Mouse (Mus musculus) lung, embryonic 16.5 days (tissue): ENCODE results near the gene Ell. TPM values are rescaled to one million over a fixed set of nuclear protein-coding genes. Genes with fewer than 3 reads are reported as not detected.
"Not testable (repeated sequence)": the region's sequence is repeated elsewhere in the genome, so short reads cannot be mapped to it uniquely, and the experiment has no call there.

Experiments used
- ATAC-seq: fragments of 200-750 bp; cut with Nextera tagmentation; 2 replicates; pipeline ENCODE4 v1.8.0; 2017; ENCODE audit warnings: low read depth, mild to moderate bottlenecking, moderate library complexity
- H3K27ac ChIP-seq: fragments of 300-500 bp; sonication (generic); 2 replicates; pipeline ENCODE4 v1.5.1; 2014; ENCODE audit warnings: mild to moderate bottlenecking, control low read depth, low read length
- H3K27me3 ChIP-seq: fragments of 300-500 bp; sonication (generic); 2 replicates; pipeline ENCODE4 v1.6.1; 2014; ENCODE audit warnings: low read depth, low read length, mixed read lengths; ENCODE audit not compliant: control insufficient read depth, insufficient read depth
- H3K36me3 ChIP-seq: fragments of 300-500 bp; sonication (generic); 2 replicates; pipeline ENCODE4 v1.6.1; 2014; ENCODE audit warnings: low read length; ENCODE audit not compliant: control insufficient read depth, insufficient read depth
- H3K4me1 ChIP-seq: fragments of 300-500 bp; sonication (generic); replicated peaks from 2 replicates; pipeline ENCODE4 v1.6.1; 2014; ENCODE audit warnings: low read length, mixed read lengths; ENCODE audit not compliant: control insufficient read depth, insufficient read depth
- H3K4me2 ChIP-seq: fragments of 300-500 bp; sonication (generic); 2 replicates; pipeline ENCODE4 v1.6.1; 2014; ENCODE audit warnings: low read depth, low read length, control low read depth
- H3K4me3 ChIP-seq: fragments of 300-500 bp; sonication (generic); 2 replicates; pipeline ENCODE4 v1.5.1; 2014; ENCODE audit warnings: mild to moderate bottlenecking, low read length, control low read depth
- H3K9ac ChIP-seq: fragments of 300-500 bp; sonication (generic); 2 replicates; pipeline ENCODE4 v1.6.1; 2014; ENCODE audit warnings: low read length, control low read depth
- H3K9me3 ChIP-seq: fragments of 300-500 bp; sonication (generic); 2 replicates; pipeline ENCODE4 v1.6.1; 2016; ENCODE audit warnings: low read length; ENCODE audit not compliant: control insufficient read depth
- WGBS: fragments of 180-500 bp; shearing (Covaris S2); extraction: QIAGEN DNeasy Blood & Tissue Kit; methylation state at CpG from one replicate; pipeline ENCODE4 v1.1.7; 2014; 5-methylcytosine and 5-hydroxymethylcytosine counted together
- polyA plus RNA-seq: library from polyadenylated mRNA; unstranded; fragments of >200 nt; fragmentation: Nextera tagmentation; extraction: Ambion mirVana; gene quantifications from 2 replicates; pipeline ENCODE4 v1.2.1, GENCODE M21; 2015

The Ell gene
- polyA plus RNA-seq, 1 experiment from 2014 or later = 21.4 TPM

GRCm38 (mm10) chr8:70585258-70585652 lies 46.0 kb downstream of the Ell start:
- WGBS = 36% methylated on average over 7 of the region's 7 CpGs
- no peak overlapping the region for H3K27ac ChIP-seq
- no peaks in the 10 kb centered on the region for H3K9me3 ChIP-seq
- no peaks in the 10 kb centered on the region for H3K4me1 ChIP-seq
- H3K36me3 ChIP-seq = peaks cover 33% of the 10 kb centered on the region
- no peak overlapping the region for H3K4me3 ChIP-seq
- peak; percentile 68 for ATAC-seq
- no peak overlapping the region for H3K9ac ChIP-seq
- no peak overlapping the region for H3K4me2 ChIP-seq
- H3K27me3 ChIP-seq = no peaks in the 10 kb centered on the region

GRCm38 (mm10) chr8:70587955-70588354 lies 48.7 kb downstream of the Ell start:
- not testable (repeated sequence) for H3K4me2 ChIP-seq, H3K9ac ChIP-seq, H3K27me3 ChIP-seq, H3K27ac ChIP-seq, H3K4me3 ChIP-seq, H3K9me3 ChIP-seq, H3K4me1 ChIP-seq, ATAC-seq
- 92% methylated on average over 4 of the region's 4 CpGs for WGBS
- peaks cover 27% of the 10 kb centered on the region for H3K36me3 ChIP-seq

- Histone ChIP-seq H3K4me2 (no peak overlapping the region), H3K36me3 (peaks cover 21% of the 10 kb centered on the region), H3K27ac (no peak overlapping the region), H3K27me3 (no peaks in the 10 kb centered on the region), H3K4me1 (peaks cover 17% of the 10 kb centered on the region), H3K4me3 (no peak overlapping the region), H3K9me3 (no peaks in the 10 kb centered on the region), H3K9ac (no peak overlapping the region)
- 87% methylated on average over 12 of the region's 12 CpGs for WGBS
- ATAC-seq = no peak
These were observed 52.3 kb downstream of the Ell start for GRCm38 (mm10) chr8:70591569-70591968.

- Histone ChIP-seq H3K4me2 (peak overlapping the region; percentile 99), H3K9me3 (no peaks in the 10 kb centered on the region), H3K9ac (no peak overlapping the region), H3K4me3 (no peak overlapping the region), H3K36me3 (peaks cover 20% of the 10 kb centered on the region), H3K27ac (peak overlapping the region; percentile 75), H3K4me1 (peaks cover 28% of the 10 kb centered on the region), H3K27me3 (no peaks in the 10 kb centered on the region)
- 32% methylated on average over 8 of the region's 8 CpGs for WGBS
- no peak for ATAC-seq
These were observed 53.9 kb downstream of the Ell start for GRCm38 (mm10) chr8:70593173-70593572.

- H3K4me2 ChIP-seq = peak within 1 kb of the TSS; percentile 99
- peak within 1 kb of the TSS; percentile 67 for H3K4me3 ChIP-seq
- peak within 1 kb of the TSS; percentile 66 for H3K9ac ChIP-seq
- no peaks in the 10 kb centered on the region for H3K9me3 ChIP-seq
- WGBS = under 1% methylated on average over 38 of the region's 40 CpGs
- peaks cover 20% of the 10 kb centered on the region for H3K36me3 ChIP-seq
- peak; percentile 90 for ATAC-seq
- H3K27ac ChIP-seq = peak within 1 kb of the TSS; percentile 75
- H3K4me1 ChIP-seq = peaks cover 35% of the 10 kb centered on the region
- H3K27me3 ChIP-seq = no peaks in the 10 kb centered on the region
These were observed 54.8 kb downstream of the Ell start, which contains the start of gene Isyna1 for GRCm38 (mm10) chr8:70593961-70594609. Gene Isyna1, plus strand, starts transcription at chr8:70594373.

GRCm38 (mm10) chr8:70594621-70595564 lies 55.6 kb downstream of the Ell start:
- Histone ChIP-seq H3K27me3 (no peaks in the 10 kb centered on the region), H3K4me3 (peak overlapping the region; percentile 67), H3K9me3 (no peaks in the 10 kb centered on the region), H3K4me1 (peaks cover 42% of the 10 kb centered on the region), H3K27ac (peak overlapping the region; percentile 75), H3K4me2 (peak overlapping the region; percentile 99), H3K36me3 (peaks cover 18% of the 10 kb centered on the region), H3K9ac (peak overlapping the region; percentile 66)
- peak; percentile 1; the same call in 1 of the 2 replicates for ATAC-seq
- 8% methylated on average over 82 of the region's 82 CpGs for WGBS

GRCm38 (mm10) chr8:70595811-70596210 lies 56.6 kb downstream of the Ell start:
- Histone ChIP-seq H3K4me2 (no peak overlapping the region), H3K9ac (no peak overlapping the region), H3K4me3 (no peak overlapping the region), H3K36me3 (peaks cover 13% of the 10 kb centered on the region), H3K27me3 (no peaks in the 10 kb centered on the region), H3K27ac (no peak overlapping the region), H3K4me1 (peaks cover 50% of the 10 kb centered on the region), H3K9me3 (no peaks in the 10 kb centered on the region)
- 88% methylated on average over 12 of the region's 12 CpGs for WGBS
- ATAC-seq = no peak

- H3K36me3 ChIP-seq = peaks cover 13% of the 10 kb centered on the region
- H3K9me3 ChIP-seq = no peaks in the 10 kb centered on the region
- ATAC-seq = no peak
- no peak overlapping the region for H3K4me2 ChIP-seq
- H3K4me1 ChIP-seq = peaks cover 54% of the 10 kb centered on the region
- no peak overlapping the region for H3K27ac ChIP-seq
- no peak overlapping the region for H3K4me3 ChIP-seq
- H3K27me3 ChIP-seq = no peaks in the 10 kb centered on the region
- H3K9ac ChIP-seq = no peak overlapping the region
- 93% methylated on average over 18 of the region's 18 CpGs for WGBS
These were observed 57.0 kb downstream of the Ell start for GRCm38 (mm10) chr8:70596216-70596615.

GRCm38 (mm10) chr8:70596775-70597416 lies 57.6 kb downstream of the Ell start:
- ATAC-seq = no peak
- no peaks in the 10 kb centered on the region for H3K27me3 ChIP-seq
- peaks cover 59% of the 10 kb centered on the region for H3K4me1 ChIP-seq
- WGBS = 81% methylated on average over 17 of the region's 17 CpGs
- H3K4me2 ChIP-seq = no peak overlapping the region
- no peak overlapping the region for H3K27ac ChIP-seq
- H3K4me3 ChIP-seq = no peak overlapping the region
- H3K9ac ChIP-seq = no peak overlapping the region
- no peaks in the 10 kb centered on the region for H3K9me3 ChIP-seq
- peaks cover 9% of the 10 kb centered on the region; the same call in 1 of the 2 replicates for H3K36me3 ChIP-seq
